Mouse (Mus musculus) embryonic fibroblast, embryonic 13.5 days (primary cell): ENCODE results near the gene Syne2.

Experiments
- CTCF ChIP-seq: IDR thresholded peaks from 2 replicates; pipeline ENCODE4 v1.5.1; 2011; ENCODE audit warnings: mild to moderate bottlenecking, control low read depth, low read length, moderate library complexity, borderline replicate concordance; ENCODE audit not compliant: insufficient read depth
- POLR2A ChIP-seq: IDR thresholded peaks from 2 replicates; pipeline ENCODE4 v1.6.1; 2011; ENCODE audit warnings: low read depth, mild to moderate bottlenecking, control low read depth, low read length, moderate library complexity

DNA sequence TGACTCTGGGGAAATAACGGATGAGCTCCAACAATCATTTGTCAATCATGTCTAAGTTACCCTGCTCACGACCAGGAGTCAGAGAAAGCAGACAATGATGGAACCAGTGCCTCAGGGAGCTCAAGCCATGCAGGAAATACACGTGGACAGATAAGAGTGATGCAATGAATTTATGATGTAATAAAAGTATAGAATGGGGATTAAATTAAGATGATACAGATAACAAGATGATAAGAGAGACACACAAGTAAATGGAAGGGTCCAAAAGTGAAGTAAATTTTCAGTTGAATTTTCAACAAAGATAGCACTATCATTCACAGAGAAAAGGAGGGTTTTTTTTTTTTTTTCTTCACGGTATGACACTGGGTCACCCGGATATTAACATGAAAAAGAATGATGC, 231.4 kb downstream of the Syne2 start:
- TF ChIP-seq POLR2A (no peak), CTCF (no peak)
